Mouse (Mus musculus) brain, embryonic 14.5 days (tissue): Measurements from ENCODE around the gene Creb3l2.
A peak's percentile ranks its signal among the peaks of the same experiment; 100 is the strongest.

Source experiments
- CTCF ChIP-seq: fragments of 200-500 bp; IDR thresholded peaks from 2 replicates; pipeline ENCODE4 v1.5.1; 2012; ENCODE audit warnings: inconsistent platforms, mild to moderate bottlenecking, moderate library complexity, borderline replicate concordance; ENCODE audit not compliant: insufficient read depth, insufficient read length; ENCODE audit errors: extremely low read depth
- POLR2A ChIP-seq: fragments of 200-500 bp; IDR thresholded peaks from 2 replicates; pipeline ENCODE4 v1.6.1; 2012; ENCODE audit warnings: mild to moderate bottlenecking, inconsistent platforms, borderline replicate concordance; ENCODE audit not compliant: poor library complexity, insufficient read depth, insufficient read length, severe bottlenecking; ENCODE audit errors: extremely low read depth

- TF ChIP-seq CTCF (peak; percentile 96), POLR2A (no peak)
These were observed 90.1 kb downstream of the Creb3l2 start for GRCm38 (mm10) chr6:37351731-37352380.
